7 mouse cellular contexts compared by ENCODE assay signal in genomic region chr5:121711174-121711927, GRCm38 (mm10). TPM values are rescaled to one million over a fixed set of nuclear protein-coding genes. Genes with fewer than 3 reads are reported as not detected.
DNase-seq lines count a peak whose midpoint lies in the region; ATAC-seq lines count a peak whose summit lies in the region.

Gene Atxn2 (plus strand): TSS chr5:121711337.

- 5% methylated on average over 103 of the region's 103 CpGs for WGBS in embryonic facial prominence, embryonic 10.5 days
- under 1% methylated on average over 43 of the region's 103 CpGs for WGBS in midbrain, embryonic 11.5 days

- peaks cover 39% of the 10 kb centered on the region for H3K4me1 ChIP-seq in embryonic facial prominence, embryonic 10.5 days
- peaks cover 23% of the 10 kb centered on the region for H3K4me1 ChIP-seq in midbrain, embryonic 11.5 days (ENCODE audit: control insufficient read depth, insufficient read depth, low read length)

- ATAC-seq in granulocyte monocyte progenitor cell, adult 5-6 weeks (replicated peaks; ENCODE audit: poor library complexity, severe bottlenecking), result peak; percentile 79
- ATAC-seq in midbrain, embryonic 11.5 days (ENCODE audit: low FRiP score), result peak; percentile 84

- H3K4me2 ChIP-seq in midbrain, embryonic 11.5 days, result peak within 1 kb of the TSS; percentile 77

- peak within 1 kb of the TSS; percentile 78 for H3K4me3 ChIP-seq in embryonic facial prominence, embryonic 10.5 days
- peak within 1 kb of the TSS; percentile 99 for H3K4me3 ChIP-seq in midbrain, embryonic 11.5 days (ENCODE audit: low read depth, low read length)

- peak; percentile 93 for DNase-seq in adrenal gland, postnatal 10 days
- peak; percentile 91 for DNase-seq in embryonic facial prominence, embryonic 10.5 days (ENCODE audit: low spot score)
- DNase-seq in kidney, adult 11 months, result peak; percentile 84
- DNase-seq in left cerebral cortex, postnatal 4 days, result peak; percentile 89
- peak; percentile 98 for DNase-seq in midbrain, embryonic 11.5 days (ENCODE audit: low spot score, missing footprints)
- DNase-seq in right cerebral cortex, postnatal 4 days, result peak; percentile 85

- H3K9ac ChIP-seq in midbrain, embryonic 11.5 days (ENCODE audit: low read length), result peak within 1 kb of the TSS; percentile 98

- no peaks in the 10 kb centered on the region for H3K9me3 ChIP-seq in embryonic facial prominence, embryonic 10.5 days
- H3K9me3 ChIP-seq in midbrain, embryonic 11.5 days (ENCODE audit: control insufficient read depth, low read length), result no peaks in the 10 kb centered on the region

- no peaks in the 10 kb centered on the region for H3K27me3 ChIP-seq in embryonic facial prominence, embryonic 10.5 days (replicated peaks; ENCODE audit: low read depth, poor library complexity, severe bottlenecking)
- H3K27me3 ChIP-seq in midbrain, embryonic 11.5 days (ENCODE audit: control insufficient read depth, insufficient read depth, low read length), result no peaks in the 10 kb centered on the region

- peak within 1 kb of the TSS; percentile 98 for H3K27ac ChIP-seq in embryonic facial prominence, embryonic 10.5 days (replicated peaks)
- H3K27ac ChIP-seq in midbrain, embryonic 11.5 days (ENCODE audit: low read depth, low read length), result peak within 1 kb of the TSS; percentile 92

- peaks cover 15% of the 10 kb centered on the region for H3K36me3 ChIP-seq in embryonic facial prominence, embryonic 10.5 days (replicated peaks)
- H3K36me3 ChIP-seq in midbrain, embryonic 11.5 days (ENCODE audit: control insufficient read depth, insufficient read depth, low read length), result no peaks in the 10 kb centered on the region

- intact Hi-C loops in left cerebral cortex, postnatal 4 days (cut with DNase I), result no loop called here

RNA-seq across cellular contexts. Expression of gene Atxn2, which starts in this region (rescaled TPM):
- total RNA-seq in adrenal gland, postnatal 10 days (2021), result 100 to 1,000 TPM; 156 to 219 TPM
- 44.5 and 44.9 TPM in 2 replicates for polyA plus RNA-seq in embryonic facial prominence, embryonic 10.5 days (2016; fragmentation: Nextera tagmentation; extraction: Ambion mirVana)
- total RNA-seq in granulocyte monocyte progenitor cell, adult 5-6 weeks (2014; fragmentation: Nextera tagmentation), result 73.0 and 98.5 TPM in 2 replicates
- total RNA-seq in granulocyte monocyte progenitor cell, adult 5-6 weeks (2017), result 30.9 and 41.5 TPM in 2 replicates
- total RNA-seq in left cerebral cortex, postnatal 4 days (2021), result 100 to 1,000 TPM; 250 to 271 TPM
- 59.2 and 66.8 TPM in 2 replicates for polyA plus RNA-seq in midbrain, embryonic 11.5 days (2014; fragmentation: Nextera tagmentation; extraction: Ambion mirVana)

Comparison
In these comparisons a context has a peak if more than half of its experiments do, and no peak if none do; other contexts are left out.
1. Peak in every context shown above with its lines: DNase-seq, ATAC-seq, H3K4me3 ChIP-seq and H3K27ac ChIP-seq.